Comparison of ENCODE assay signal across 10 mouse cellular contexts in genomic region chr1:155237390-155237789, GRCm38 (mm10). TPM values are rescaled to one million over a fixed set of nuclear protein-coding genes. Genes with fewer than 3 reads are reported as not detected.
DNase-seq lines count a peak whose midpoint lies in the region; ATAC-seq and TF ChIP-seq lines count a peak whose summit lies in the region.
"Had no signal": no experiment of that assay in that cellular context is flagged by ENCODE, and none has a peak within 500 bp of the region (broad histone marks: within the 10 kb centered on the region; RNA-seq: fewer than 3 reads in every experiment).

No protein-coding gene starts in this region.

- peaks cover 58% of the 10 kb centered on the region for H3K4me1 ChIP-seq in heart, embryonic 11.5 days (ENCODE audit: control insufficient read depth, insufficient read depth, low read length)
- H3K4me1 ChIP-seq in neural tube, embryonic 13.5 days (replicated peaks), result peaks cover 65% of the 10 kb centered on the region
- peaks cover 87% of the 10 kb centered on the region for H3K4me1 ChIP-seq in heart, embryonic 15.5 days (replicated peaks)
- peaks cover 67% of the 10 kb centered on the region for H3K4me1 ChIP-seq in limb, embryonic 15.5 days
- H3K4me1 ChIP-seq in thymus, adult 2 months (replicated peaks; ENCODE audit: control insufficient read depth, insufficient read depth, low read length), result peaks cover 17% of the 10 kb centered on the region

- no peaks in the 10 kb centered on the region for H3K9me3 ChIP-seq in heart, embryonic 11.5 days (replicated peaks; ENCODE audit: control insufficient read depth, low read length)
- no peaks in the 10 kb centered on the region for H3K9me3 ChIP-seq in neural tube, embryonic 13.5 days
- H3K9me3 ChIP-seq in heart, embryonic 15.5 days (replicated peaks), result no peaks in the 10 kb centered on the region
- no peaks in the 10 kb centered on the region for H3K9me3 ChIP-seq in limb, embryonic 15.5 days

- TF ChIP-seq POLR2A in thymus, adult 2 months (IDR thresholded peaks at IDR 0.05; ENCODE audit: control insufficient read depth, extremely low read depth, insufficient read depth, low read length, poor library complexity), result no peak

- H3K9ac ChIP-seq in heart, embryonic 11.5 days (ENCODE audit: low read depth, low read length), result 0 out of 2 replicates have a peak overlapping the region, but pooled peaks have one; percentile 2
- H3K9ac ChIP-seq in neural tube, embryonic 13.5 days, result no peak overlapping the region
- H3K9ac ChIP-seq in heart, embryonic 15.5 days, result peak overlapping the region; percentile 5; the same call in 1 of the 2 replicates
- no peak overlapping the region for H3K9ac ChIP-seq in limb, embryonic 15.5 days
- H3K9ac ChIP-seq: liver, embryonic 14.5 days had no signal

- H3K4me2 ChIP-seq in heart, embryonic 11.5 days, result no peak overlapping the region
- H3K4me2 ChIP-seq in neural tube, embryonic 13.5 days, result no peak overlapping the region
- no peak overlapping the region for H3K4me2 ChIP-seq in heart, embryonic 15.5 days
- H3K4me2 ChIP-seq in limb, embryonic 15.5 days, result no peak overlapping the region

- no peaks in the 10 kb centered on the region for H3K27me3 ChIP-seq in heart, embryonic 11.5 days (ENCODE audit: control insufficient read depth, insufficient read depth, low read length)
- H3K27me3 ChIP-seq in neural tube, embryonic 13.5 days, result no peaks in the 10 kb centered on the region
- H3K27me3 ChIP-seq in heart, embryonic 15.5 days, result no peaks in the 10 kb centered on the region
- H3K27me3 ChIP-seq in limb, embryonic 15.5 days, result no peaks in the 10 kb centered on the region
- H3K27me3 ChIP-seq in thymus, adult 2 months (ENCODE audit: control insufficient read depth, insufficient read depth, low read length), result no peaks in the 10 kb centered on the region

- no peak for TF ChIP-seq CTCF in thymus, adult 2 months (IDR thresholded peaks at IDR 0.05; ENCODE audit: borderline replicate concordance, control insufficient read depth, extremely low read depth, insufficient read depth, low read length, poor library complexity)

- no peak for ATAC-seq in heart, embryonic 11.5 days (replicated peaks; ENCODE audit: insufficient number of reproducible peaks, low FRiP score, low TSS enrichment)
- no peak for ATAC-seq in neural tube, embryonic 13.5 days (ENCODE audit: low read depth)
- ATAC-seq in heart, embryonic 15.5 days (replicated peaks; ENCODE audit: insufficient number of reproducible peaks, insufficient read depth, low FRiP score, low read depth), result no peak
- no peak for ATAC-seq in limb, embryonic 15.5 days (ENCODE audit: insufficient number of reproducible peaks, low FRiP score, low TSS enrichment, low read depth)

- intact Hi-C loops in gastrocnemius, postnatal 14 days (cut with DNase I; ENCODE audit: low total_unique reads), result no loop called here

- H3K36me3 ChIP-seq in heart, embryonic 11.5 days (ENCODE audit: control insufficient read depth, insufficient read depth, low read length), result peaks cover 11% of the 10 kb centered on the region; the same call in 1 of the 2 replicates
- no peaks in the 10 kb centered on the region for H3K36me3 ChIP-seq in neural tube, embryonic 13.5 days
- peaks cover 16% of the 10 kb centered on the region; the same call in 1 of the 2 replicates for H3K36me3 ChIP-seq in heart, embryonic 15.5 days
- H3K36me3 ChIP-seq in limb, embryonic 15.5 days, result peaks cover 22% of the 10 kb centered on the region
- H3K36me3 ChIP-seq in thymus, adult 2 months (ENCODE audit: control insufficient read depth, insufficient read depth, low read length), result no peaks in the 10 kb centered on the region

- peak overlapping the region; percentile 55; the same call in 1 of the 2 replicates for H3K27ac ChIP-seq in heart, embryonic 11.5 days (ENCODE audit: low read depth, low read length)
- 0 out of 2 replicates have a peak overlapping the region, but pooled peaks have one; percentile 20 for H3K27ac ChIP-seq in neural tube, embryonic 13.5 days (replicated peaks)
- H3K27ac ChIP-seq in heart, embryonic 15.5 days, result peak overlapping the region; percentile 97
- peak overlapping the region; percentile 47 for H3K27ac ChIP-seq in limb, embryonic 15.5 days
- H3K27ac ChIP-seq in thymus, adult 2 months (ENCODE audit: control insufficient read depth, insufficient read depth, low read length), result no peak overlapping the region
- H3K27ac ChIP-seq: liver, embryonic 14.5 days had no signal

- DNase-seq in heart, adult 9 months (ENCODE audit: low spot score in 2 of 2), result no peak
- DNase-seq in neural tube, embryonic 10.5 days (ENCODE audit: extremely low spot score, low spot score), result no peak
- no peak for DNase-seq in gastrocnemius, postnatal 14 days
- DNase-seq in thymus, adult 2 months, result no peak
- DNase-seq: cerebellum, adult 8-10 months had no signal

- no peak overlapping the region for H3K4me3 ChIP-seq in heart, embryonic 11.5 days (ENCODE audit: low read depth, low read length)
- no peak overlapping the region for H3K4me3 ChIP-seq in neural tube, embryonic 13.5 days
- H3K4me3 ChIP-seq in heart, embryonic 15.5 days, result no peak overlapping the region
- no peak overlapping the region for H3K4me3 ChIP-seq in limb, embryonic 15.5 days
- H3K4me3 ChIP-seq in thymus, adult 2 months (ENCODE audit: control insufficient read depth, insufficient read depth, low read length), result no peak overlapping the region

- 68% methylated on average over 11 of the region's 11 CpGs for WGBS in heart, embryonic 11.5 days (ENCODE audit: insufficient replicate concordance)
- WGBS in neural tube, embryonic 13.5 days, result 77% methylated on average over 11 of the region's 11 CpGs
- 64% methylated on average over 11 of the region's 11 CpGs for WGBS in heart, embryonic 15.5 days
- WGBS in limb, embryonic 15.5 days, result 52% methylated on average over 11 of the region's 11 CpGs
- 82% methylated on average over 11 of the region's 11 CpGs for WGBS in thymus, adult 2 months

RNA-seq across cellular contexts. Expression of gene BC034090, which starts 6.9 kb away (rescaled TPM):
- 3.9 and 5.4 TPM in 2 replicates for polyA plus RNA-seq in heart, embryonic 11.5 days (2014; fragmentation: Nextera tagmentation; extraction: Ambion mirVana)
- 3.5 and 6.4 TPM in 2 replicates for polyA plus RNA-seq in neural tube, embryonic 13.5 days (2015; fragmentation: Nextera tagmentation; extraction: Ambion mirVana)
- 8.0 and 9.4 TPM in 2 replicates for polyA plus RNA-seq in heart, embryonic 15.5 days (2015; fragmentation: Nextera tagmentation; extraction: Ambion mirVana)
- 6.0 and 6.1 TPM in 2 replicates for polyA plus RNA-seq in limb, embryonic 15.5 days (2015; fragmentation: Nextera tagmentation; extraction: Ambion mirVana)
- total RNA-seq in gastrocnemius, postnatal 14 days (2021), result 1 to 10 TPM; 3.8 to 4.3 TPM
- 7.6 and 13.1 TPM in 2 replicates for polyA plus RNA-seq in thymus, adult 2 months (2012; rRNA removed)

Comparison
In these comparisons a context has a peak if more than half of its experiments do, and no peak if none do; other contexts are left out.
1. H3K9ac ChIP-seq: peak in heart, embryonic 11.5 days (single experiment) and heart, embryonic 15.5 days (single experiment); none in neural tube, embryonic 13.5 days (single experiment) and limb, embryonic 15.5 days (single experiment).